Mouse (Mus musculus) gastrocnemius, adult 18-20 months (tissue): ENCODE measurements around the gene Dab2. TPM values are rescaled to one million over a fixed set of nuclear protein-coding genes. Genes with fewer than 3 reads are reported as not detected.

Experiments used
- DNase-seq: peaks from one replicate; pipeline ENCODE4 v3.0.0; 2021; ENCODE audit warnings: low spot score
- total RNA-seq, 2 experiments: library from RNA; stranded (reverse); gene quantifications; 2 replicates each; pipeline ENCODE4 v1.2.3; 2021

The Dab2 gene
- total RNA-seq, 2 experiments from 2014 or later: 4.9 to 11.5 TPM

- peak; percentile 57 for DNase-seq
These were observed 91.1 kb downstream of the Dab2 start for GRCm38 (mm10) chr15:6390657-6391056.

- DNase-seq: no peak
These were observed 92.3 kb downstream of the Dab2 start for GRCm38 (mm10) chr15:6391886-6392285.

- no peak for DNase-seq
These were observed 94.0 kb downstream of the Dab2 start for GRCm38 (mm10) chr15:6393624-6394023.

GRCm38 (mm10) chr15:6398211-6398610, 98.6 kb downstream of the Dab2 start:
- DNase-seq: no peak

GRCm38 (mm10) chr15:6398881-6399280, 99.3 kb downstream of the Dab2 start:
- DNase-seq: no peak

- DNase-seq: no peak
These were observed 100.5 kb downstream of the Dab2 start for GRCm38 (mm10) chr15:6400115-6400514.

- DNase-seq: no peak
These were observed 102.8 kb downstream of the Dab2 start for GRCm38 (mm10) chr15:6402433-6402832.

- DNase-seq: no peak
These were observed 104.6 kb downstream of the Dab2 start for GRCm38 (mm10) chr15:6404172-6404571.

- no peak for DNase-seq
These were observed 107.2 kb downstream of the Dab2 start for GRCm38 (mm10) chr15:6406771-6407170.

GRCm38 (mm10) chr15:6409031-6409430, 109.4 kb downstream of the Dab2 start:
- DNase-seq: no peak

GRCm38 (mm10) chr15:6410161-6410560, 110.6 kb downstream of the Dab2 start:
- DNase-seq: no peak

GRCm38 (mm10) chr15:6411334-6411733, 111.7 kb downstream of the Dab2 start:
- no peak for DNase-seq

- DNase-seq: no peak
These were observed 115.7 kb downstream of the Dab2 start for GRCm38 (mm10) chr15:6415317-6415716.

GRCm38 (mm10) chr15:6431777-6432176, 132.2 kb downstream of the Dab2 start:
- DNase-seq: no peak

GRCm38 (mm10) chr15:6432411-6432810, 132.8 kb downstream of the Dab2 start:
- DNase-seq: no peak

GRCm38 (mm10) chr15:6435281-6435680, 135.7 kb downstream of the Dab2 start:
- DNase-seq: no peak

GRCm38 (mm10) chr15:6435773-6436172, 136.2 kb downstream of the Dab2 start:
- peak; percentile 53 for DNase-seq

GRCm38 (mm10) chr15:6438685-6439084, 139.1 kb downstream of the Dab2 start:
- no peak for DNase-seq

GRCm38 (mm10) chr15:6444452-6444851, 144.9 kb downstream of the Dab2 start:
- no peak for DNase-seq

- no peak for DNase-seq
These were observed 145.5 kb downstream of the Dab2 start, which contains the start of gene C9 for GRCm38 (mm10) chr15:6445135-6445534. TSS of gene C9 (plus strand) at chr15:6445327.

- DNase-seq: no peak
These were observed 146.6 kb downstream of the Dab2 start for GRCm38 (mm10) chr15:6446181-6446580.

GRCm38 (mm10) chr15:6448892-6449291, 149.3 kb downstream of the Dab2 start:
- DNase-seq: no peak

GRCm38 (mm10) chr15:6454461-6454860, 154.9 kb downstream of the Dab2 start:
- DNase-seq: no peak

GRCm38 (mm10) chr15:6461381-6461780, 161.8 kb downstream of the Dab2 start:
- no peak for DNase-seq
